In genomic region chr2:4452590-4453400, GRCm38 (mm10) we compare ENCODE assay signal across 8 mouse cellular contexts.
DNase-seq lines count a peak whose midpoint lies in the region; ATAC-seq lines count a peak whose summit lies in the region.

No protein-coding gene starts in this region.

- 0 out of 2 replicates have a peak, but pooled peaks cover 3% of the 10 kb centered on the region for H3K9me3 ChIP-seq in heart, embryonic 13.5 days
- H3K9me3 ChIP-seq in midbrain, embryonic 14.5 days (ENCODE audit: control insufficient read depth, low read length), result no peaks in the 10 kb centered on the region

- peaks cover 65% of the 10 kb centered on the region for H3K4me1 ChIP-seq in heart, embryonic 13.5 days
- peaks cover 31% of the 10 kb centered on the region for H3K4me1 ChIP-seq in midbrain, embryonic 14.5 days (ENCODE audit: control insufficient read depth, insufficient read depth, low read length)

- H3K36me3 ChIP-seq in heart, embryonic 13.5 days, result no peaks in the 10 kb centered on the region
- H3K36me3 ChIP-seq in midbrain, embryonic 14.5 days (ENCODE audit: control insufficient read depth, insufficient read depth, low read length), result no peaks in the 10 kb centered on the region

- ATAC-seq in heart, embryonic 13.5 days (ENCODE audit: extremely low read depth, insufficient number of reproducible peaks, low FRiP score, low TSS enrichment), result no peak
- peak; percentile 68 for ATAC-seq in midbrain, embryonic 14.5 days (ENCODE audit: low FRiP score, low TSS enrichment)

- no peak overlapping the region for H3K4me3 ChIP-seq in heart, embryonic 13.5 days
- H3K4me3 ChIP-seq in midbrain, embryonic 14.5 days (replicated peaks; ENCODE audit: low read depth, low read length), result no peak overlapping the region

- no peaks in the 10 kb centered on the region for H3K27me3 ChIP-seq in heart, embryonic 13.5 days (replicated peaks)
- H3K27me3 ChIP-seq in midbrain, embryonic 14.5 days (ENCODE audit: control insufficient read depth, insufficient read depth, low read length), result no peaks in the 10 kb centered on the region

- H3K4me2 ChIP-seq in heart, embryonic 13.5 days, result no peak overlapping the region
- H3K4me2 ChIP-seq in midbrain, embryonic 14.5 days (ENCODE audit: low read length), result no peak overlapping the region; the same call in 1 of the 2 replicates

- peak overlapping the region; percentile 54; the same call in 1 of the 2 replicates for H3K27ac ChIP-seq in heart, embryonic 13.5 days (replicated peaks)
- peak overlapping the region; percentile 70 for H3K27ac ChIP-seq in midbrain, embryonic 14.5 days (replicated peaks; ENCODE audit: low read depth, low read length)

- WGBS in heart, embryonic 13.5 days, result 53% methylated on average over 12 of the region's 12 CpGs
- WGBS in midbrain, embryonic 14.5 days, result 12% methylated on average over 12 of the region's 12 CpGs

- 0 out of 2 replicates have a peak overlapping the region, but pooled peaks have one; percentile 33 for H3K9ac ChIP-seq in heart, embryonic 13.5 days
- no peak overlapping the region for H3K9ac ChIP-seq in midbrain, embryonic 14.5 days (replicated peaks; ENCODE audit: low read length)

- DNase-seq in spleen, adult 18-20 months, result peak; percentile 2 to 8
- DNase-seq in spleen, postnatal 4 days (ENCODE audit: low spot score in 2 of 2), result no peak
- peak; percentile 55 for DNase-seq in kidney, postnatal 10 days
- peak; percentile 60 for DNase-seq in midbrain, embryonic 14.5 days
- DNase-seq in urinary bladder, adult 18-20 months (ENCODE audit: low spot score in 2 of 2), result no peak
- DNase-seq in layer of hippocampus, adult 9-10 months (ENCODE audit: low spot score), result no peak
- no peak for DNase-seq in left cerebral cortex, adult 18-20 months (ENCODE audit: low spot score in 2 of 2)

Comparison
In these comparisons a context has a peak if more than half of its experiments do, and no peak if none do; other contexts are left out.
1. DNase-seq: peak in spleen, adult 18-20 months (2 of 2), kidney, postnatal 10 days (single experiment) and midbrain, embryonic 14.5 days (single experiment); none in spleen, postnatal 4 days (0 of 2), urinary bladder, adult 18-20 months (0 of 2), layer of hippocampus, adult 9-10 months (single experiment) and left cerebral cortex, adult 18-20 months (0 of 2).